Mouse (Mus musculus): Measurements from ENCODE around the gene Gm765.

DNA sequence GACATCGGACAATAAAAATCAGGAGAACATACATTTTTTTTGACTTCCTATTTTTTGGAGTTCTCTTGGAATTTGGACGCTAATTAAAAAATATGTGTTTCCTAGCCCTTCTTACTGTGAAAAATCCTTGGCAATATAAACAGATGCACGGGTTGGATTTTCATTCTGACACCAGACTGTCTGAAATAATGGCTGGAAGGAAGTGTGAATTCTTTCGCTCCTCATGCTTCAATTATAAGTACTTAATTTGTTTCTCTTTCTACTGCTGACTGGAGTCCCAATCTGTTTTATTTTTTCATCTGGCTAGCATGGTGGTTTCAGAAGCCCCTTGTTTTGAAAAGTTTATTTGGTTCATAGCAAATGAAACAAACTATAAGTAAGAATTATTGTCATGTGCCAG is 59.8 kb downstream of the Gm765 start:
- TF ChIP-seq CTCF (IDR thresholded peaks at IDR 0.05; ENCODE audit: borderline replicate concordance, control insufficient read depth, extremely low read depth, insufficient read depth, low read length, poor library complexity): no peak
- TF ChIP-seq POLR2A (IDR thresholded peaks at IDR 0.05; ENCODE audit: control insufficient read depth, extremely low read depth, insufficient read depth, low read length, poor library complexity): no peak
